Mouse (Mus musculus) cerebellum, adult 2 months (tissue): ENCODE results near the gene Cacna2d4.

Experiments used
- CTCF ChIP-seq: fragments of 200-500 bp; IDR thresholded peaks from 2 replicates; pipeline ENCODE4 v1.5.1; 2011; ENCODE audit warnings: low read depth, mild to moderate bottlenecking, control low read depth, low read length, moderate library complexity, borderline replicate concordance; ENCODE audit not compliant: insufficient read depth
- POLR2A ChIP-seq: fragments of 200-500 bp; IDR thresholded peaks from 2 replicates; pipeline ENCODE4 v1.6.1; 2011; ENCODE audit warnings: low read length, control low read depth, borderline replicate concordance; ENCODE audit not compliant: insufficient read depth

- TF ChIP-seq CTCF (no peak), POLR2A (no peak)
Measured at GRCm38 (mm10) chr6:119204286-119204685, 32.0 kb upstream of the Cacna2d4 start.
